Mouse (Mus musculus): Measurements from ENCODE around the gene Plekhh3.

GRCm38 (mm10) chr11:101164677-101165580 is 6.2 kb downstream of the Plekhh3 start:
- no peak for TF ChIP-seq CTCF (IDR thresholded peaks at IDR 0.05; ENCODE audit: borderline replicate concordance, insufficient read depth, low read depth, low read length)
- no peak for TF ChIP-seq POLR2A (IDR thresholded peaks at IDR 0.05; ENCODE audit: borderline replicate concordance, insufficient read depth, low read length)
